Mouse (Mus musculus): ENCODE results near the gene Esrra. TPM values are rescaled to one million over a fixed set of nuclear protein-coding genes. Genes with fewer than 3 reads are reported as not detected.
A peak's percentile ranks its signal among the peaks of the same experiment; 100 is the strongest.
"Not testable (repeated sequence)": the region's sequence is repeated elsewhere in the genome, so short reads cannot be mapped to it uniquely, and the experiment has no call there.

Gene Esrra
- polyA plus RNA-seq, 1 experiment from 2014 or later = 18.0 TPM

DNA sequence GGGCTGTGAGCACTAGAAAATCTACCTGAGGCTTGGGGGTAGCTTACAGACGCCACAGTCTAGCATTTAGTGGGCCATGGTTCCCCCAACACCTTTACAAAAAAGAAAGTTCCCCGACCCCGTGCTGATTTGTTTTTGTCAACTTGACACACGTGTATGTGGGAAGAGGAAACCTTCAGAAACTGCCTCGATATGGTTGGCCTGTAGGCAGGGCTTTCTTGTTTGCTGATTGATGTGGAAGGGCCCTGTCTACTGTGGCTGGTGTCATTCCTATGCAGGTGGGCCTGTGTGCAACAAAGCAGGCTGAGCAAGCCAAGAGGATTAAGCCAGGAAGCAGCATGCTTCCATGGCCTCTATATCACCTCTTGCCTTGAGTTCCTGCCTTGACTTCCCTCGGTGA lies 8.6 kb downstream of the Esrra start:
- no peaks in the 10 kb centered on the region for H3K9me3 ChIP-seq (ENCODE audit: low read length)
- H3K36me3 ChIP-seq (ENCODE audit: insufficient read depth, low read length) = peaks cover 26% of the 10 kb centered on the region
- H3K9ac ChIP-seq (replicated peaks; ENCODE audit: low read length) = no peak overlapping the region
- no peak overlapping the region for H3K4me2 ChIP-seq (replicated peaks; ENCODE audit: low read depth, low read length)
- WGBS = 82% methylated on average over 6 of the region's 6 CpGs
- H3K4me3 ChIP-seq (ENCODE audit: low read length) = no peak overlapping the region
- H3K27me3 ChIP-seq (ENCODE audit: insufficient read depth, low read length) = no peaks in the 10 kb centered on the region
- H3K27ac ChIP-seq (ENCODE audit: low read length) = no peak overlapping the region
- no peak for ATAC-seq (ENCODE audit: low FRiP score, low TSS enrichment)
- H3K4me1 ChIP-seq (ENCODE audit: insufficient read depth, low read length) = peaks cover 21% of the 10 kb centered on the region

DNA sequence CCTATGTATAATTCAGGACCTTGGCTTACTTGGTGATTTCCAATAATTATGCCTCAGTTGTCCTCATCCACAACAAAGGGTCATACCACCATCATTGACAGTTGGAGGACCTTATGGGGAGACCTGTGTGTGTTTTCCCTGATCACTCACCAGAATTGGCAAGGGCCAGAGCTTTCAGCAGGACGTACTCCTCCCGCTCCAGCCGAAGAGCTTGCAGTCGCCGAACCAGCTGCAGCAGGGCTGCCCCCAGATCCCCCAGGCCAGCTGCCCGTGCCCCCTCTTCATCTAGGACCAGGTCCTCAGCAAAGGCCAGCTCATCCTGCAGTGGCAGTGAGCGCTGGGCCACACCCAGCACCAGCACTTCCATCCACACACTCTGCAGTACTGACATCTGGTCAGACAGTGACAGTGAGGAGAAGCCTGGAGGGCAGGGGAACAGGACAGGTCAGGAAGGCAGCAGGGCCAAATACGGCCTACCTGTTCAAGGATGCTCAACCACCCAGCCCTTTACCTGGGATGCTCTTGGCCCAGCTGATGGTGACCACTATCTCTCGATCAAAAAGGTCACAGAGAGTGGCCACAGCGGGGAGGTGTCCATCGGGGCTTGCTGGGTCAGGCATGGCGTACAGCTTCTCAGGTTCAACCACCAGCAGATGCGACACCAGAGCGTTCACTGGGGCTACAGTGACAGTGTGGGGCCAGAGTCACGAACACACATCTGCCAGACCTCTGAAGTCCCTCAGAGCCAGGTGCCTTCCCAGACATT lies 9.2 kb downstream of the Esrra start:
- Histone ChIP-seq H3K4me2 (replicated peaks; ENCODE audit: low read depth, low read length) (no peak overlapping the region), H3K27ac (ENCODE audit: low read length) (no peak overlapping the region), H3K9me3 (ENCODE audit: low read length) (no peaks in the 10 kb centered on the region), H3K27me3 (ENCODE audit: insufficient read depth, low read length) (no peaks in the 10 kb centered on the region), H3K4me1 (ENCODE audit: insufficient read depth, low read length) (peaks cover 28% of the 10 kb centered on the region), H3K36me3 (ENCODE audit: insufficient read depth, low read length) (peaks cover 26% of the 10 kb centered on the region), H3K4me3 (ENCODE audit: low read length) (no peak overlapping the region), H3K9ac (replicated peaks; ENCODE audit: low read length) (no peak overlapping the region)
- no peak for ATAC-seq (ENCODE audit: low FRiP score, low TSS enrichment)
- 87% methylated on average over 15 of the region's 15 CpGs for WGBS

DNA sequence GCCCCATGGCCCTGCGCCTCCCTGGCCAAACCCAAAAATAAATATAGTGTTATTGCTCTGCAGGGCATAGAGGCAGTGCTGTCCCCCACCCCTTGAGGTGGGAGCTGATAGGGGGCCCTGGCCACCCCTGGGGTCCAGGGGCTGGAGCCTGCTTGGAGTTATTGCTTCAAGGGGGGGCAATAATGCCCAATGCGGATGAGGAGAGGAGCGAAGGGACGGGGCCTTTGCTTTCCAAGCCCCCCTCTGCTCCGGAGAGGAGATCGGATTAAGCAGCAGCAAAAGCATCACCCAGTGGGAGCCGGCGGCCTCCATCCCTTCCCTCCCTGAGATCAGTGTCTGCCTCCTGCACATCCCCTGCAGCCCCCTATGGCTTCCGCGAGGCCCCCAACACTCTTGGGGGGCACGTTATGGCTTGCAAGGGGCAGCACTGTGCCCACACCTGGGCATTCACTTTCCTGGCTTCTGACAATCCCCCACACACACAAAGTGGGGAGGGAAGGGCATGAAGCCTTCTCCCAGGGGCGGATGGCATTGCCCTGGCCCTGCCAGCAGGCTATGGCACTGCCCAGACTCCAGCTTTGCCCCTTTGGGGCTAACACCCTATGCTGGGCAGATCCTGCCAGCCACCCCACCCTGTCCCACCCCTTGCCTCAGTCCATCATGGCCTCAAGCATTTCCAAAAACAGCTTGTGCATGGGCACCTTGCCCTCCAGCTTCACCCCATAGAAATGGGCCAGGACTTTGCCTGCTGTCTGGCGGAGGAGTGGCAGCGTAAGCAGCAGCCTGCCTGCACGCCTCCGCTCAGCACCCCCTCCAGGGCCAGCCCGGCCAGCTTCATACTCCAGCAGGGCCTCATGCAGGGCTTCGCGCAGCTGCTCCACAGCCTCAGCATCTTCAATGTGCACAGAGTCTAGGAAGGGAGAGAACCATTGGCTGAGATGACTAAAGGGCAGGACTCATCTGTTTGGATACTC lies 10.2 kb downstream of the Esrra start:
- Histone ChIP-seq H3K9ac (replicated peaks; ENCODE audit: low read length) (peak overlapping the region; percentile 18), H3K4me2 (replicated peaks; ENCODE audit: low read depth, low read length) (peak overlapping the region; percentile 73), H3K27ac (ENCODE audit: low read length) (no peak overlapping the region), H3K27me3 (ENCODE audit: insufficient read depth, low read length) (no peaks in the 10 kb centered on the region), H3K4me3 (ENCODE audit: low read length) (peak overlapping the region; percentile 15; the same call in 1 of the 2 replicates), H3K4me1 (ENCODE audit: insufficient read depth, low read length) (peaks cover 29% of the 10 kb centered on the region), H3K36me3 (ENCODE audit: insufficient read depth, low read length) (peaks cover 32% of the 10 kb centered on the region), H3K9me3 (ENCODE audit: low read length) (no peaks in the 10 kb centered on the region)
- WGBS = 87% methylated on average over 19 of the region's 19 CpGs
- no peak for ATAC-seq (ENCODE audit: low FRiP score, low TSS enrichment)

DNA sequence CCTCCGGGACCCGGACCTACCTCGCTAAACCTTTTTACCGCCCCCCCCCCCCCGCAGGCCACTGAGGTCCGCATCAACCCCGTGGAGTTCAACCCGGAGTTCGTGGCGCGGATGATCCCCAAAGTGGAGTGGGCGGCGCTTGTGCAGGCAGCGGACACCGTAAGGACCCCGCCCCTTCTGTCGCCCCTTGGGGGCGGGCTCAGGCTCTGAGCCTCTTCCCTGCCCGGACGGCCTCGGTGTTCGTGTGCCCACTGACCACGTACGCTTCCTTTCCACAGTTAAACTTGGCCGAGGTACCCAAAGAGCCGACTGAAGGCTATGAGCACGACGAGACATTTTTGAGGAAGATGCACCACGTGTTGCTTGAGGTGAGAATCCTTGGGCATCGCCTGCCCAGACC lies 11.3 kb downstream of the Esrra start:
- Histone ChIP-seq H3K9ac (replicated peaks; ENCODE audit: low read length) (peak overlapping the region; percentile 86), H3K4me1 (ENCODE audit: insufficient read depth, low read length) (peaks cover 29% of the 10 kb centered on the region), H3K27ac (ENCODE audit: low read length) (peak overlapping the region; percentile 100), H3K4me2 (replicated peaks; ENCODE audit: low read depth, low read length) (peak overlapping the region; percentile 73), H3K4me3 (ENCODE audit: low read length) (peak overlapping the region; percentile 64), H3K36me3 (ENCODE audit: insufficient read depth, low read length) (peaks cover 41% of the 10 kb centered on the region)
- peak; percentile 40 for ATAC-seq (ENCODE audit: low FRiP score, low TSS enrichment)
- not testable (repeated sequence) for H3K27me3 ChIP-seq (ENCODE audit: insufficient read depth, low read length); H3K9me3 ChIP-seq (ENCODE audit: low read length)
- under 1% methylated on average over 30 of the region's 30 CpGs for WGBS

DNA sequence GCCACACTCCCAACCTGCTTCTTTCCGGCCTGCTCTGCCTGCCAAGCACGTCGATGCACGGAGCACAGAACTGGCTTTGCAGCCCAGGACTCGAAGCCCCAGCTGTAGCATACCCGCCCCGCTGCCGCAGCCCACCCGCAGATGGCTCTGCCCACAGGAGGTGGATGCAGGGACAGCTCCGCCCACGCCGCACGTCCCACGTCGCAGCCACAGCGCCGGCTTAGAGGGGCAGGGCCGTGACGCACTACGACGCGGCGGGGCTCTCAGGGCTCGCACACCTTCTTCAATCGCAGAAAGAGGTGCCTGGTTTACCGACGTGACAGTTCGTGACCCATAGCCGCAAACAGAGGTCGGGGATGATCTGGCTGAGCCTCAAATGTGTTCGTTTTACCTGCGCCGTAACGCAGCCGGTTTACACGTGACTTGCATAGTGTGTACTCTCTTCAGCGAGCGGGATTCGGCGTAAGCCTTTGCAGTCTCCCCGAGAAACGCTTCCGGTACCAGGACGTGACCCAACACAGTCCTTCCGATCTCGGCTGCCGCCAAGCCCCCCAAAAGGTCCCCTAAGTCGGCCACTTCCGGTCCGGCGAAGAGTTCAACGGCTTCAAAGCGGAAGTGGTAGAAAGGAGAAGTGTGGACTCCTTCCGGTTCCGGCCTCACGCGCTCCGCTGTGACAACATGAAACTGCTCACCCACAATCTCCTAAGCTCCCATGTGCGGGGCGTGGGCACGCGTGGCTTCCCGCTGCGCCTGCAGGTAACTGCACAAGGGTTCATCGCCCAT lies 11.9 kb downstream of the Esrra start, which contains the start of the genes Trmt112 and Prdx5:
Gene Trmt112, plus strand, starts transcription at position 192 of the 783 bp plus-strand sequence.
Gene Prdx5, minus strand, starts transcription at position 600 of the 783 bp plus-strand sequence.
- ATAC-seq (ENCODE audit: low FRiP score, low TSS enrichment) = peak; percentile 93
- WGBS = under 1% methylated on average over 65 of the region's 65 CpGs
- peaks cover 46% of the 10 kb centered on the region for H3K36me3 ChIP-seq (ENCODE audit: insufficient read depth, low read length)

DNA sequence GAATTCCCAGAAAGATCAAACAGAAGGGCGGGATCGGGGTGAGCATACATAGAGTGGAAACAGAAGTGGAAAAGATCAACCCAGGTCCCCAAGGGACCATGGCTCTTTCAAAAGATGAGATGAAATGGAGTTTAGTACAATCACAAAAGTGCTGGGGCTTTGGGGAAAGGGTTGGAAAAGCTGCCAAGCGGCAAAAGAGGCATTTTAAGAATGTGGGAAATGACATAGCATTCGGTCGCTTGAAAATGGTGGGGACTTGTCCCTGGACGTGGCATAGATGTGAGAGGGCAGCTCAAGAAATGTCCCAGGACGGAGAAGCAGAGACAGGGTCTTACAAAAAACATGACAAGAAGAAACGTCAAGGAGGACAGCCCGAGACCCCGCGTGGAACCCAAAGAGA lies 12.6 kb downstream of the Esrra start:
- 9% methylated on average over 11 of the region's 11 CpGs for WGBS
- no peak for ATAC-seq (ENCODE audit: low FRiP score, low TSS enrichment)
- peak overlapping the region; percentile 100 for H3K27ac ChIP-seq (ENCODE audit: low read length)
- peak overlapping the region; percentile 64 for H3K4me3 ChIP-seq (ENCODE audit: low read length)
- H3K27me3 ChIP-seq (ENCODE audit: insufficient read depth, low read length) = no peaks in the 10 kb centered on the region
- no peaks in the 10 kb centered on the region for H3K9me3 ChIP-seq (ENCODE audit: low read length)
- peak overlapping the region; percentile 73 for H3K4me2 ChIP-seq (replicated peaks; ENCODE audit: low read depth, low read length)
- H3K4me1 ChIP-seq (ENCODE audit: insufficient read depth, low read length) = peaks cover 29% of the 10 kb centered on the region
- peaks cover 49% of the 10 kb centered on the region for H3K36me3 ChIP-seq (ENCODE audit: insufficient read depth, low read length)
- peak overlapping the region; percentile 86 for H3K9ac ChIP-seq (replicated peaks; ENCODE audit: low read length)

More for the DNA sequence above, 11.9 kb downstream of the Esrra start, which contains the start of the genes Trmt112 and Prdx5:
- H3K27ac ChIP-seq (ENCODE audit: low read length) = peak within 1 kb of the TSS; percentile 100
- H3K9ac ChIP-seq (replicated peaks; ENCODE audit: low read length) = peak within 1 kb of the TSS; percentile 86
- no peaks in the 10 kb centered on the region for H3K9me3 ChIP-seq (ENCODE audit: low read length)
- H3K4me1 ChIP-seq (ENCODE audit: insufficient read depth, low read length) = peaks cover 29% of the 10 kb centered on the region
- peak within 1 kb of the TSS; percentile 64 for H3K4me3 ChIP-seq (ENCODE audit: low read length)
- H3K4me2 ChIP-seq (replicated peaks; ENCODE audit: low read depth, low read length) = peak within 1 kb of the TSS; percentile 73
- H3K27me3 ChIP-seq (ENCODE audit: insufficient read depth, low read length) = no peaks in the 10 kb centered on the region

DNA sequence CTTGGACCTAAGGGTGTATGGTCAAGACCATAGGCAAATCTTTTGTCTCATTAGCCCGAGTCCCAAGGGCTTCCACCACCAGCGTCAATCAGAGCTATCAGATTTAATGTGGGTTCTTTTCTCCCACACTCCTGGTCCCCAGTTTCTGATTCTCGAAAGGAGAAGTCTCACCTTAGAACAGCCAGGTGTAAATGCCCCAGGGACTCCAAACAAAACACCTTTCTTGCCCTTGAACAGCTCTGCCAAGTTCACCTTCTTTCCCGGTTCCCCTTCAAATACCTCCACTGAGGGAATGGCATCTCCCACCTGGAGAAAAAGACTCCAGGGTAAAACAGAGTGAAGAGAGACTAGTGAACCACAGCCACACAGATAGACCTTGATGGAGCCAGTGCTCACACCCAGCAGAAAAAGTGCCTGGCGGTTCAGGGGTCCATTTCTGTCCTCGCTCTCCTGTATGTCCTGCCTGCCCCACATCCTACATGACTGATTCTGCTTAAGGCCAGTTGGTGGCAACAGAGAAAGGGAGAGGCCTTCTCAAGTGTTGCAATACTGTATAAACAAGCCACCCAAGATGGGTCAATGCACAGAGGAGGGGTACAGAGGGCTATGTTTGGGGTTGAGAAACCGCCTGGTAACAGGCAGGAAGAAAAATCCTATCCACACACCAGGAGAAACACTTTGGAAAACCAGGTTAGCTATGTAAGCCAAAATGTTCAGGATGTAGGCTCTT lies 13.6 kb downstream of the Esrra start:
- Histone ChIP-seq H3K4me2 (replicated peaks; ENCODE audit: low read depth, low read length) (peak overlapping the region; percentile 73), H3K4me3 (ENCODE audit: low read length) (peak overlapping the region; percentile 64), H3K4me1 (ENCODE audit: insufficient read depth, low read length) (peaks cover 29% of the 10 kb centered on the region), H3K27me3 (ENCODE audit: insufficient read depth, low read length) (no peaks in the 10 kb centered on the region), H3K9ac (replicated peaks; ENCODE audit: low read length) (peak overlapping the region; percentile 86), H3K27ac (ENCODE audit: low read length) (peak overlapping the region; percentile 69; the same call in 1 of the 2 replicates), H3K36me3 (ENCODE audit: insufficient read depth, low read length) (peaks cover 39% of the 10 kb centered on the region), H3K9me3 (ENCODE audit: low read length) (no peaks in the 10 kb centered on the region)
- ATAC-seq (ENCODE audit: low FRiP score, low TSS enrichment) = no peak
- WGBS = 62% methylated on average over 7 of the region's 7 CpGs

DNA sequence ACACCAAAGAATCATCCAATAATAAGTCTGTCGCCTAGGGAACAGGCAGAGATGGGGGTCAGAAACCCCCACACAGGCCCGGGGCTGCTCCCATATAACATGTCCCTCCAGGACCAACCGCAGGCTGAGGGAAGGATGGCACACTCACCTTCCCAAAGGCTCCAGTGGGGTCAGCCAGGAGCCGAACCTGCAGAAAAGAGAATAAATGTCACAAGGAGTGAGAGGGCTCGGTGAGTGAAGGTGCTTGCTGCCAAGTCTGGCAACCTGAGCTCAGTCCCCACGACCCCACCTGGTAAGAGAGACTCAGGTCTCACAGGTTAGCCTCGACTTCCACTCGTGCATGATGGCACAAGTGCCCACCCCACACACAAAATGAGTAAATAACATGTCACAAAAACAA lies 14.5 kb downstream of the Esrra start:
- no peak for ATAC-seq (ENCODE audit: low FRiP score, low TSS enrichment)
- H3K9ac ChIP-seq (replicated peaks; ENCODE audit: low read length) = peak overlapping the region; percentile 86; the same call in 1 of the 2 replicates
- H3K36me3 ChIP-seq (ENCODE audit: insufficient read depth, low read length) = peaks cover 31% of the 10 kb centered on the region
- WGBS = 81% methylated on average over 8 of the region's 8 CpGs
- H3K4me2 ChIP-seq (replicated peaks; ENCODE audit: low read depth, low read length) = no peak overlapping the region
- H3K4me1 ChIP-seq (ENCODE audit: insufficient read depth, low read length) = peaks cover 29% of the 10 kb centered on the region
- no peaks in the 10 kb centered on the region for H3K9me3 ChIP-seq (ENCODE audit: low read length)
- no peak overlapping the region for H3K4me3 ChIP-seq (ENCODE audit: low read length)
- H3K27me3 ChIP-seq (ENCODE audit: insufficient read depth, low read length) = no peaks in the 10 kb centered on the region
- no peak overlapping the region for H3K27ac ChIP-seq (ENCODE audit: low read length)
